Mouse (Mus musculus) CH12.LX (cell line): ENCODE results near the gene Med25. TPM values are rescaled to one million over a fixed set of nuclear protein-coding genes. Genes with fewer than 3 reads are reported as not detected.
A peak's percentile ranks its signal among the peaks of the same experiment; 100 is the strongest.

Experiments used
- DNase-seq: peaks from one replicate; pipeline ENCODE4 v3.0.0-alpha.2; 2013; ENCODE audit errors: extremely low read depth
- H3K27ac ChIP-seq: 2 replicates; pipeline ENCODE4 v1.5.1; 2012; ENCODE audit warnings: low read depth, mild to moderate bottlenecking, control low read depth, moderate library complexity; ENCODE audit not compliant: insufficient read depth
- H3K27me3 ChIP-seq: replicated peaks from 2 replicates; pipeline ENCODE3; 2012; ENCODE audit warnings: inconsistent platforms
- H3K36me3 ChIP-seq, 2 experiments: replicated peaks in 1 of 2; 2 replicates each; pipeline versions ENCODE3 to v1.6.1; 2012; ENCODE audit warnings: inconsistent platforms in 1 of 2, low read length in 1 of 2, mild to moderate bottlenecking in 1 of 2, mixed read lengths in 1 of 2, moderate library complexity in 1 of 2; ENCODE audit not compliant: control insufficient read depth in 1 of 2, insufficient read depth in 1 of 2
- H3K4me1 ChIP-seq, 2 experiments: 2 replicates each; pipeline ENCODE4 v1.6.1; 2012; ENCODE audit warnings: inconsistent platforms in 1 of 2, moderate library complexity in 1 of 2; ENCODE audit not compliant: insufficient read depth in 2 of 2, control insufficient read depth in 1 of 2
- H3K4me2 ChIP-seq: 2 replicates; pipeline ENCODE4 v1.6.1; 2012; ENCODE audit warnings: low read depth, mild to moderate bottlenecking, control low read depth; ENCODE audit not compliant: poor library complexity, insufficient read depth, severe bottlenecking
- H3K4me3 ChIP-seq, 3 experiments: fragments of 150-350 bp in 1 of 3; sonication (generic) in 1 of 3; replicated peaks in 1 of 3; 2 replicates each; pipeline versions ENCODE3 to v1.5.1; 2011 to 2012; ENCODE audit warnings: low read depth in 2 of 3, low read length in 2 of 3, mild to moderate bottlenecking in 2 of 3, moderate library complexity in 2 of 3, control low read depth in 1 of 3, improper control_type of control experiment in 1 of 3, inconsistent platforms in 1 of 3, mixed read lengths in 1 of 3; ENCODE audit not compliant: poor library complexity in 1 of 3
- H3K79me2 ChIP-seq: replicated peaks from 2 replicates; pipeline ENCODE4 v1.6.1; 2012; ENCODE audit warnings: mild to moderate bottlenecking, moderate library complexity; ENCODE audit not compliant: control insufficient read depth, poor library complexity, insufficient read depth, severe bottlenecking; ENCODE audit errors: extremely low read depth
- H3K9ac ChIP-seq: 2 replicates; pipeline ENCODE4 v1.6.1; 2012; ENCODE audit warnings: low read depth, mild to moderate bottlenecking, control low read depth, moderate library complexity; ENCODE audit not compliant: insufficient read depth
- H3K9me3 ChIP-seq: replicated peaks from 2 replicates; pipeline ENCODE3; 2012; ENCODE audit warnings: low read length, inconsistent platforms, mixed read lengths
- BHLHE40 ChIP-seq: IDR thresholded peaks from 2 replicates; pipeline ENCODE4 v1.6.1; 2011; ENCODE audit warnings: mild to moderate bottlenecking, low read depth, low read length, improper control_type of control experiment
- CHD1 ChIP-seq: IDR thresholded peaks from 2 replicates; pipeline ENCODE4 v1.6.1; 2012; ENCODE audit warnings: low read depth, low read length, improper control_type of control experiment, inconsistent platforms
- ELF1 ChIP-seq: IDR thresholded peaks from 2 replicates; pipeline ENCODE4 v1.6.1; 2014; ENCODE audit warnings: low read depth, mild to moderate bottlenecking, inconsistent platforms, low read length, improper control_type of control experiment
- EP300 ChIP-seq: IDR thresholded peaks from 2 replicates; pipeline ENCODE4 v1.6.1; 2011; ENCODE audit warnings: low read length, improper control_type of control experiment
- GABPA ChIP-seq: IDR thresholded peaks from 2 replicates; pipeline ENCODE4 v1.6.1; 2012; ENCODE audit warnings: low read depth, low read length, improper control_type of control experiment, inconsistent platforms; ENCODE audit not compliant: insufficient replicate concordance
- HCFC1 ChIP-seq: IDR thresholded peaks from 2 replicates; pipeline ENCODE4 v1.6.1; 2012; ENCODE audit warnings: low read depth, mild to moderate bottlenecking, inconsistent platforms, low read length, improper control_type of control experiment
- IRF4 ChIP-seq: IDR thresholded peaks from 2 replicates; pipeline ENCODE4 v1.6.1; 2014; ENCODE audit warnings: low read depth, mild to moderate bottlenecking, inconsistent platforms, low read length, improper control_type of control experiment
- JUN ChIP-seq: IDR thresholded peaks from 2 replicates; pipeline ENCODE4 v1.6.1; 2011; ENCODE audit warnings: low read depth, mild to moderate bottlenecking, low read length, improper control_type of control experiment, moderate library complexity; ENCODE audit not compliant: insufficient read depth
- JUND ChIP-seq: conservative IDR thresholded peaks from 2 replicates; pipeline ENCODE4 v1.6.1; 2011; ENCODE audit warnings: low read depth, low read length, improper control_type of control experiment
- KAT2A ChIP-seq: IDR thresholded peaks from 2 replicates; pipeline ENCODE4 v1.6.1; 2012; ENCODE audit warnings: low read length, improper control_type of control experiment, inconsistent platforms; ENCODE audit not compliant: insufficient replicate concordance
- MAFK ChIP-seq: IDR thresholded peaks from 2 replicates; pipeline ENCODE4 v1.6.1; 2011; ENCODE audit warnings: low read length, improper control_type of control experiment; ENCODE audit not compliant: insufficient replicate concordance
- MAX ChIP-seq: IDR thresholded peaks from 2 replicates; pipeline ENCODE4 v1.6.1; 2011; ENCODE audit warnings: low read length, improper control_type of control experiment
- MAZ ChIP-seq: IDR thresholded peaks from 2 replicates; pipeline ENCODE4 v1.6.1; 2012; ENCODE audit warnings: low read depth, mild to moderate bottlenecking, inconsistent platforms, low read length, improper control_type of control experiment, moderate library complexity
- MXI1 ChIP-seq: IDR thresholded peaks from 2 replicates; pipeline ENCODE4 v1.6.1; 2011; ENCODE audit warnings: mild to moderate bottlenecking, low read depth, low read length, improper control_type of control experiment
- MYC ChIP-seq: IDR thresholded peaks from 2 replicates; pipeline ENCODE4 v1.6.1; 2011; ENCODE audit warnings: low read depth, mild to moderate bottlenecking, improper control_type of control experiment, low read length
- NELFE ChIP-seq: IDR thresholded peaks from 2 replicates; pipeline ENCODE4 v1.6.1; 2011; ENCODE audit warnings: low read depth, low read length, improper control_type of control experiment
- NRF1 ChIP-seq: IDR thresholded peaks from 2 replicates; pipeline ENCODE4 v1.6.1; 2014; ENCODE audit warnings: low read depth, mild to moderate bottlenecking, inconsistent platforms, low read length, improper control_type of control experiment, moderate library complexity
- PAX5 ChIP-seq: IDR thresholded peaks from 2 replicates; pipeline ENCODE4 v1.6.1; 2012; ENCODE audit warnings: low read length, inconsistent platforms, mixed read lengths
- POLR2A ChIP-seq: IDR thresholded peaks from 2 replicates; pipeline ENCODE4 v1.6.1; 2011; ENCODE audit warnings: low read depth, mild to moderate bottlenecking, improper control_type of control experiment, low read length
- RAD21 ChIP-seq: IDR thresholded peaks from 2 replicates; pipeline ENCODE4 v1.6.1; 2011; ENCODE audit warnings: low read depth, mild to moderate bottlenecking, low read length, improper control_type of control experiment, moderate library complexity
- SIN3A ChIP-seq: IDR thresholded peaks from 2 replicates; pipeline ENCODE4 v1.6.1; 2012; ENCODE audit warnings: low read length, improper control_type of control experiment, inconsistent platforms
- SMC3 ChIP-seq: IDR thresholded peaks from 2 replicates; pipeline ENCODE4 v1.6.1; 2011; ENCODE audit warnings: low read depth, low read length, improper control_type of control experiment
- TBP ChIP-seq: conservative IDR thresholded peaks from 2 replicates; pipeline ENCODE4 v1.6.1; 2011; ENCODE audit warnings: low read depth, low read length, improper control_type of control experiment
- TCF12 ChIP-seq: IDR thresholded peaks from 2 replicates; pipeline ENCODE4 v1.6.1; 2014; ENCODE audit warnings: low read depth, mild to moderate bottlenecking, inconsistent platforms, low read length, improper control_type of control experiment
- UBTF ChIP-seq: IDR thresholded peaks from 2 replicates; pipeline ENCODE4 v1.6.1; 2012; ENCODE audit warnings: low read depth, mild to moderate bottlenecking, inconsistent platforms, low read length, improper control_type of control experiment, moderate library complexity
- USF1 ChIP-seq: IDR thresholded peaks from 2 replicates; pipeline ENCODE4 v1.6.1; 2014; ENCODE audit warnings: low read depth, mild to moderate bottlenecking, inconsistent platforms, low read length, improper control_type of control experiment
- USF2 ChIP-seq: conservative IDR thresholded peaks from 2 replicates; pipeline ENCODE4 v1.6.1; 2011; ENCODE audit warnings: low read depth, low read length, improper control_type of control experiment
- ZC3H11A ChIP-seq: IDR thresholded peaks from 2 replicates; pipeline ENCODE4 v1.6.1; 2012; ENCODE audit warnings: low read depth, mild to moderate bottlenecking, inconsistent platforms, low read length, improper control_type of control experiment
- ZKSCAN1 ChIP-seq: IDR thresholded peaks from 2 replicates; pipeline ENCODE4 v1.6.1; 2012; ENCODE audit warnings: low read depth, inconsistent platforms, low read length, improper control_type of control experiment, borderline replicate concordance
- ZMIZ1 ChIP-seq: IDR thresholded peaks from 2 replicates; pipeline ENCODE4 v1.6.1; 2012; ENCODE audit warnings: low read depth, mild to moderate bottlenecking, inconsistent platforms, low read length, improper control_type of control experiment
- dilution Hi-C: fragments of 300-500 bp; cut with MboI; formaldehyde crosslinking; loops from 2 replicates; pipeline ENCODE4 v1.14.3; 2020; ENCODE audit warnings: low sequenced_read_pairs; ENCODE audit not compliant: extremely low pct_unique_long_range_greater_than_20kb, extremely low pct_ligation_motif_present
- in situ Hi-C: fragments of 300-500 bp; cut with MboI; formaldehyde crosslinking; loops from 3 replicates; pipeline ENCODE4 v1.14.3; 2019; ENCODE audit warnings: low sequenced_read_pairs, low pct_ligation_motif_present, low pct_unique_long_range_greater_than_20kb, mixed read lengths
- polyA plus RNA-seq: library from polyadenylated mRNA; unstranded; fragments of >175 nt; gene quantifications from 2 replicates; pipeline ENCODE4 v1.2.1, GENCODE M21; 2012; ENCODE audit warnings: low read depth; ENCODE audit not compliant: insufficient read length
- total RNA-seq, 2 experiments: library from RNA; depleted of rRNA; stranded (reverse); fragments of 300-350 nt in 1 of 2; fragments of >200 nt in 1 of 2; gene quantifications; 2 replicates each; pipeline ENCODE4 v1.2.3; 2012 to 2014

Med25 gene
- total and polyA plus RNA-seq, 3 experiments = 18.4 to 67.4 (median 56.7) TPM

GRCm38 (mm10) chr7:44896499-44896898 lies 4.0 kb upstream of the Med25 start:
- peaks cover 9 to 39% of the 10 kb centered on the region in 2 experiments for H3K4me1 ChIP-seq
- H3K27me3 ChIP-seq = no peaks in the 10 kb centered on the region
- peak; percentile 40 for DNase-seq
- dilution Hi-C loops = no loop called here
- peaks cover 6% of the 10 kb centered on the region for H3K79me2 ChIP-seq
- H3K4me3 ChIP-seq = peak overlapping the region; percentile 55 to 72 (median 61)
- H3K9ac ChIP-seq = peak overlapping the region; percentile 65
- no peak overlapping the region for H3K27ac ChIP-seq
- peaks cover 25 to 36% of the 10 kb centered on the region in 2 experiments for H3K36me3 ChIP-seq
- in situ Hi-C loops = no loop called here
- TF ChIP-seq EP300 (no peak), MYC (no peak), UBTF (no peak), ZKSCAN1 (no peak), IRF4 (no peak), TCF12 (no peak), MXI1 (no peak), MAX (no peak), ZC3H11A (no peak)
- peak overlapping the region; percentile 53 for H3K4me2 ChIP-seq
- no peaks in the 10 kb centered on the region for H3K9me3 ChIP-seq

DNA sequence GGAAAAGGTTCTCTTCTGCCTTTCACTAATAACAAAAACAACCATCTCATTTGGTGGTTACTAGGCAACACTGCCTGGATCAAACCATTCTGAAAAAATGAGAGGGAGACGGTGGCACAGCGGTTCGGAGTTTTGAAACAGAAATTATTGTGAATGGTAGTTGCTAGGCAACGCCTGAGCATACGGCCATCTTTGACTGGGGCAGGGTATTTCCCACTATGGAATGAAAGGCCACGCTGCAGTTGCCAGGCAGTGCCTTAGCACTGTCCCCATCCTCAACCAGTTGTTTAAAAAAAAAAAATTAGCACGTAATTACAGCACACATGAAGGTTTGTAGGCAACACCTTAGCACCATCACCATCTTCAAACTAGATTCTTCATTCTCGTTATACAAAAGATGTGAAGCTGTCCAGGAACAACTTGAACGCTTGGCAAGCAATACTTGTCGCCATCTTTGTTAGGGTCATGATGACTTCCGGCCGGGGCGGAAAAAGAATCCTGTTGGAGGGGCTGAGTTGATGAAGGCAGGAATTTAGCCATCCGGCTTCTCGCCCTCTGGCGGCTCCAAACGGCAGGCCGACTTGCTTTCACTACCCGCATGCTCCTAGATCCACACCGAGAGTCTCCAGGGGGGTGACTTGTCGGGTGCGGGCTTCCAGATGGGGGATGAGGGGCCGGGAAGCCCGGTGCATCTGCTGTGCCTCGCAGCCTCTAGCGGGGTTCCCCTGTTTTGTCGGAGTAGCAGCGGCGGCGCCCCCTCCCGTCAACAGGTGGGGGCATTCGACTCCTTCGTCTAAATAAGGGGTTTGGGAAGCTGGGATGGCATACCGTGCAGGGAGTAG lies 3.3 kb upstream of the Med25 start, which contains the start of gene Fuz:
Fuz (plus strand) TSS at position 487 of the 842 bp plus-strand sequence.
- in situ Hi-C loops (no loop called here), dilution Hi-C loops (no loop called here)
- DNase-seq = peak; percentile 95
- Histone ChIP-seq H3K9me3 (no peaks in the 10 kb centered on the region), H3K4me2 (peak within 1 kb of the TSS; percentile 53), H3K9ac (peak within 1 kb of the TSS; percentile 65), H3K79me2 (peaks cover 10% of the 10 kb centered on the region), H3K36me3 (peaks cover 20 to 33% of the 10 kb centered on the region in 2 experiments), H3K27me3 (no peaks in the 10 kb centered on the region), H3K27ac (no peak within 1 kb of the TSS), H3K4me1 (peaks cover 13 to 44% of the 10 kb centered on the region in 2 experiments), H3K4me3 (peak within 1 kb of the TSS; percentile 55 to 72 (median 61))
- TF ChIP-seq PAX5 (no peak), JUN (no peak), IRF4 (no peak), POLR2A (peak; percentile 75), USF1 (no peak), MAZ (peak; percentile 89), SIN3A (peak; percentile 80), HCFC1 (peak; percentile 90), RAD21 (no peak; the same call in 1 of the 2 replicates), GABPA (peak; percentile 24; the same call in 1 of the 2 replicates), ELF1 (peak; percentile 79), JUND (no peak), CHD1 (peak; percentile 76; the same call in 1 of the 2 replicates), ZMIZ1 (peak; percentile 68; the same call in 1 of the 2 replicates), MXI1 (peak; percentile 89), EP300 (no peak), USF2 (no peak), KAT2A (peak; percentile 85; the same call in 1 of the 2 replicates), NELFE (peak; percentile 90), BHLHE40 (0 out of 2 replicates have a peak, but pooled peaks have one; percentile 21), MAX (peak; percentile 77; the same call in 1 of the 2 replicates), TBP (peak; percentile 87), SMC3 (peak; percentile 43), ZKSCAN1 (no peak), NRF1 (peak; percentile 74), MAFK (0 out of 2 replicates have a peak, but pooled peaks have one; percentile 16)
